Mouse (Mus musculus) lung, embryonic 16.5 days (tissue): ENCODE results near the gene Vmn1r226. TPM values are rescaled to one million over a fixed set of nuclear protein-coding genes. Genes with fewer than 3 reads are reported as not detected.

Source experiments
- ATAC-seq: fragments of 200-750 bp; cut with Nextera tagmentation; 2 replicates; pipeline ENCODE4 v1.8.0; 2017; ENCODE audit warnings: low read depth, mild to moderate bottlenecking, moderate library complexity
- H3K27ac ChIP-seq: fragments of 300-500 bp; sonication (generic); 2 replicates; pipeline ENCODE4 v1.5.1; 2014; ENCODE audit warnings: mild to moderate bottlenecking, control low read depth, low read length
- H3K27me3 ChIP-seq: fragments of 300-500 bp; sonication (generic); 2 replicates; pipeline ENCODE4 v1.6.1; 2014; ENCODE audit warnings: low read depth, low read length, mixed read lengths; ENCODE audit not compliant: control insufficient read depth, insufficient read depth
- H3K36me3 ChIP-seq: fragments of 300-500 bp; sonication (generic); 2 replicates; pipeline ENCODE4 v1.6.1; 2014; ENCODE audit warnings: low read length; ENCODE audit not compliant: control insufficient read depth, insufficient read depth
- H3K4me1 ChIP-seq: fragments of 300-500 bp; sonication (generic); replicated peaks from 2 replicates; pipeline ENCODE4 v1.6.1; 2014; ENCODE audit warnings: low read length, mixed read lengths; ENCODE audit not compliant: control insufficient read depth, insufficient read depth
- H3K4me2 ChIP-seq: fragments of 300-500 bp; sonication (generic); 2 replicates; pipeline ENCODE4 v1.6.1; 2014; ENCODE audit warnings: low read depth, low read length, control low read depth
- H3K4me3 ChIP-seq: fragments of 300-500 bp; sonication (generic); 2 replicates; pipeline ENCODE4 v1.5.1; 2014; ENCODE audit warnings: mild to moderate bottlenecking, low read length, control low read depth
- H3K9ac ChIP-seq: fragments of 300-500 bp; sonication (generic); 2 replicates; pipeline ENCODE4 v1.6.1; 2014; ENCODE audit warnings: low read length, control low read depth
- H3K9me3 ChIP-seq: fragments of 300-500 bp; sonication (generic); 2 replicates; pipeline ENCODE4 v1.6.1; 2016; ENCODE audit warnings: low read length; ENCODE audit not compliant: control insufficient read depth
- WGBS: fragments of 180-500 bp; shearing (Covaris S2); extraction: QIAGEN DNeasy Blood & Tissue Kit; methylation state at CpG from one replicate; pipeline ENCODE4 v1.1.7; 2014; 5-methylcytosine and 5-hydroxymethylcytosine counted together
- polyA plus RNA-seq: library from polyadenylated mRNA; unstranded; fragments of >200 nt; fragmentation: Nextera tagmentation; extraction: Ambion mirVana; gene quantifications from 2 replicates; pipeline ENCODE4 v1.2.1, GENCODE M21; 2015

The Vmn1r226 gene
- polyA plus RNA-seq = not detected in 2 replicates

DNA sequence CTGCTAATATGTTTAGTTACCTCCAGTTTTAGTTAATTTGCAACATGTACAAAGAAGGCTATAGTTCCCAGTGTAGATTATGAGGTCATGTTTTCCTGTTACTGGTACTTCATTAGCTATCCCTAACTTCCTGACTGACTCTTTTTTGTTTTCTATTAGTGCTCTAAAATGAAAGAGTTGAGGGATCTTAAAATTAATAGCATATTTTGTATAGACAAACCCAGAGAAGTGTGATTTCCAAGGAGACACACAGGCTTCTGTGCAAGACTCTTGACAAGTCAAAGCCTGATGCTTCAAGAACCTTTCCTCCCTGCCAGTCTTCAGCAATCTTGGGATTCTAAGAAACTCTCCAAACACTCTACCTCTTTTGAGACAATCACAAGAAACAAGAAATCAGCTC lies at the start of gene Vmn1r226:
Gene Vmn1r226, plus strand, starts transcription at position 301 of the 400 bp plus-strand sequence.
- Histone ChIP-seq H3K4me3 (no peak within 1 kb of the TSS), H3K27ac (no peak within 1 kb of the TSS), H3K9me3 (no peaks in the 10 kb centered on the region), H3K4me2 (no peak within 1 kb of the TSS), H3K27me3 (no peaks in the 10 kb centered on the region), H3K9ac (no peak within 1 kb of the TSS), H3K4me1 (no peaks in the 10 kb centered on the region), H3K36me3 (no peaks in the 10 kb centered on the region)
- no peak for ATAC-seq

DNA sequence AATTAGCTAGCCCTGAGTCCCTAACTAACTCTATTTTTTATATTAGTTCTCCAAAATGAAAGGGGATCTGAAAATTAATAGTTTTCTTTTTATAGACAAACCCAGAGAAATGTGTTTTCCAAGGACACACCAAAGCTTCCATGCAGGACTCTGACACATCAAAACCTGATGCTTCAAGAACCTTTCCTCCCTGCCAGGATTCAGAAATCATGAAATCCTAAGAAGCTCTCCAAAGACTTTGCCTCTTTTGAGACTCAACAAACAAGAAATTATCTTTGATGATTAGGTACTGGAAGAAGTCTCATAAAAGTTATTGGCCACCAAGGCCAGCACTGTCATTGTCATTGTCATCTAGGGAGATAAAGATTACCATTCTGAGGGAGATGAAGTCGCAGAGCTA lies 46.9 kb downstream of the Vmn1r226 start, which contains the start of gene Vmn1r227:
Gene Vmn1r227, plus strand, starts transcription at position 301 of the 400 bp plus-strand sequence.
- Histone ChIP-seq H3K27me3 (no peaks in the 10 kb centered on the region), H3K27ac (no peak within 1 kb of the TSS), H3K36me3 (no peaks in the 10 kb centered on the region), H3K9ac (no peak within 1 kb of the TSS), H3K9me3 (no peaks in the 10 kb centered on the region), H3K4me3 (no peak within 1 kb of the TSS), H3K4me1 (no peaks in the 10 kb centered on the region), H3K4me2 (no peak within 1 kb of the TSS)
- ATAC-seq = no peak
- 17% methylated on average over 1 of the region's 1 CpGs for WGBS

Other genes starting within 250 kb of the Vmn1r226 start
- not detected in 2 replicates for gene Vmn2r108, start 201.5 kb upstream of the Vmn1r226 start, polyA plus RNA-seq
- not detected in 2 replicates for gene Vmn1r225, start 184.7 kb upstream of the Vmn1r226 start, polyA plus RNA-seq
- not detected in 2 replicates for gene Vmn2r109, start 118.1 kb upstream of the Vmn1r226 start, polyA plus RNA-seq
- gene Vmn2r110, start 86.4 kb upstream of the Vmn1r226 start, polyA plus RNA-seq = 0.03 TPM in 1 of 2 replicates, not detected in the other
- not detected in 2 replicates for gene Fpr-rs3, start 58.0 kb upstream of the Vmn1r226 start, polyA plus RNA-seq
- not detected in 2 replicates for gene Vmn1r227, start 47.0 kb downstream of the Vmn1r226 start, polyA plus RNA-seq
- not detected in 2 replicates for gene Vmn1r228, start 103.3 kb downstream of the Vmn1r226 start, polyA plus RNA-seq
- not detected in 2 replicates for gene Vmn1r229, start 128.7 kb downstream of the Vmn1r226 start, polyA plus RNA-seq
- gene Vmn1r230, start 157.6 kb downstream of the Vmn1r226 start, polyA plus RNA-seq = not detected in 2 replicates
- not detected in 2 replicates for gene Vmn1r231, start 222.2 kb downstream of the Vmn1r226 start, polyA plus RNA-seq
- gene Vmn1r232, start 236.9 kb downstream of the Vmn1r226 start, polyA plus RNA-seq = not detected in 2 replicates